Mouse (Mus musculus) stomach, embryonic 14.5 days (tissue): ENCODE results near the gene Phkg1. TPM values are rescaled to one million over a fixed set of nuclear protein-coding genes. Genes with fewer than 3 reads are reported as not detected.

Experiments used
- ATAC-seq: fragments of 200-750 bp; cut with Nextera tagmentation; 2 replicates; pipeline ENCODE4 v1.8.0; 2017; ENCODE audit warnings: low read depth, moderate TSS enrichment; ENCODE audit not compliant: insufficient number of reproducible peaks, insufficient read depth, low FRiP score
- H3K27ac ChIP-seq: fragments of 300-500 bp; sonication (generic); 2 replicates; pipeline ENCODE4 v1.5.1; 2014; ENCODE audit warnings: mild to moderate bottlenecking, low read length, moderate library complexity, mixed read lengths
- H3K27me3 ChIP-seq: fragments of 300-500 bp; sonication (generic); 2 replicates; pipeline ENCODE4 v1.6.1; 2014; ENCODE audit warnings: low read length, control low read depth, mixed read lengths; ENCODE audit not compliant: control insufficient read depth, insufficient read depth
- H3K36me3 ChIP-seq: fragments of 300-500 bp; sonication (generic); 2 replicates; pipeline ENCODE4 v1.6.1; 2014; ENCODE audit warnings: mild to moderate bottlenecking, control low read depth, low read length, moderate library complexity, mixed read lengths; ENCODE audit not compliant: control insufficient read depth, insufficient read depth
- H3K4me1 ChIP-seq: fragments of 300-500 bp; sonication (generic); 2 replicates; pipeline ENCODE4 v1.6.1; 2014; ENCODE audit warnings: low read length, control low read depth, mixed read lengths; ENCODE audit not compliant: control insufficient read depth, insufficient read depth
- H3K4me2 ChIP-seq: fragments of 300-500 bp; sonication (generic); replicated peaks from 2 replicates; pipeline ENCODE4 v1.6.1; 2014; ENCODE audit warnings: low read depth, low read length, control low read depth
- H3K4me3 ChIP-seq: fragments of 300-500 bp; sonication (generic); 2 replicates; pipeline ENCODE4 v1.5.1; 2014; ENCODE audit warnings: low read depth, low read length, control low read depth
- H3K9ac ChIP-seq: fragments of 300-500 bp; sonication (generic); replicated peaks from 2 replicates; pipeline ENCODE4 v1.6.1; 2014; ENCODE audit warnings: low read depth, mild to moderate bottlenecking, control low read depth, low read length, moderate library complexity, mixed read lengths
- H3K9me3 ChIP-seq: fragments of 300-500 bp; sonication (generic); 2 replicates; pipeline ENCODE4 v1.6.1; 2016; ENCODE audit warnings: low read depth, low read length, control low read depth; ENCODE audit not compliant: control insufficient read depth
- WGBS: fragments of 180-500 bp; shearing (Covaris S2); extraction: QIAGEN DNeasy Blood & Tissue Kit; methylation state at CpG from one replicate; pipeline ENCODE4 v1.1.7; 2014; 5-methylcytosine and 5-hydroxymethylcytosine counted together
- polyA plus RNA-seq: library from polyadenylated mRNA; unstranded; fragments of >200 nt; fragmentation: Nextera tagmentation; extraction: Ambion mirVana; gene quantifications from 2 replicates; pipeline ENCODE4 v1.2.1, GENCODE M21; 2014

The Phkg1 gene
- polyA plus RNA-seq, 1 experiment from 2014 or later, result not detected

GRCm38 (mm10) chr5:129865841-129866240 is 32.5 kb downstream of the Phkg1 start:
- H3K9ac ChIP-seq, result no peak overlapping the region
- no peaks in the 10 kb centered on the region for H3K36me3 ChIP-seq
- no peak overlapping the region for H3K4me3 ChIP-seq
- H3K27ac ChIP-seq, result no peak overlapping the region
- no peak for ATAC-seq
- no peaks in the 10 kb centered on the region for H3K27me3 ChIP-seq
- no peak overlapping the region for H3K4me2 ChIP-seq
- 78% methylated on average over 12 of the region's 12 CpGs for WGBS
- no peaks in the 10 kb centered on the region for H3K4me1 ChIP-seq
- no peaks in the 10 kb centered on the region for H3K9me3 ChIP-seq

GRCm38 (mm10) chr5:129864467-129864866 is 33.9 kb downstream of the Phkg1 start:
- ATAC-seq, result no peak
- 14% methylated on average over 18 of the region's 18 CpGs for WGBS
- Histone ChIP-seq H3K27me3 (no peaks in the 10 kb centered on the region), H3K4me1 (no peaks in the 10 kb centered on the region), H3K9ac (no peak overlapping the region), H3K4me3 (no peak overlapping the region), H3K9me3 (no peaks in the 10 kb centered on the region), H3K27ac (no peak overlapping the region), H3K36me3 (no peaks in the 10 kb centered on the region), H3K4me2 (no peak overlapping the region)

- no peak overlapping the region for H3K4me3 ChIP-seq
- ATAC-seq, result no peak
- no peak overlapping the region for H3K9ac ChIP-seq
- 95% methylated on average over 6 of the region's 6 CpGs for WGBS
- no peaks in the 10 kb centered on the region for H3K4me1 ChIP-seq
- H3K27me3 ChIP-seq, result no peaks in the 10 kb centered on the region
- H3K36me3 ChIP-seq, result peaks cover 11% of the 10 kb centered on the region
- H3K9me3 ChIP-seq, result no peaks in the 10 kb centered on the region
- H3K4me2 ChIP-seq, result no peak overlapping the region
- no peak overlapping the region for H3K27ac ChIP-seq
Observed at GRCm38 (mm10) chr5:129862325-129862724, 36.0 kb downstream of the Phkg1 start.

DNA sequence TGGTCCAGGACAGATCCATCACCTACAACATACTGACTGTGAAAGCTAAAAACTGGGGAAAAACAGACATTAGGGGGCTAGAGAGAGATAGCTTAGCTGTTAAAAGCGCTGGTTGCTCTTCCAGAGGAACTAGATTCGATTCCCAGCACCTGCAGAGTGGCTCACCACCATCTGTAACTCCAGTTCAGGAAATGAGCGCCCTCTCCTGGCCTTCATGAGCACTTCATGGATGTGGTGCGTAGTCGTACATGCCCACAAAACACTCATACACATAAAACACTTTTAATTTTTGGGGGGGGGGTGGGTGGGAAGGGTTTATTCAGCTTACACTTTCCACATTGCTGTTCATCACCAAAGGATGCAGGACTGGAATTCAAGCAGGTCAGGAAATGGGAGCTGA is 41.9 kb downstream of the Phkg1 start:
- Histone ChIP-seq H3K36me3 (peaks cover 15% of the 10 kb centered on the region), H3K4me3 (no peak overlapping the region), H3K4me2 (no peak overlapping the region), H3K4me1 (no peaks in the 10 kb centered on the region), H3K27me3 (no peaks in the 10 kb centered on the region), H3K27ac (no peak overlapping the region), H3K9ac (no peak overlapping the region), H3K9me3 (no peaks in the 10 kb centered on the region)
- ATAC-seq, result no peak
- WGBS, result 85% methylated on average over 5 of the region's 5 CpGs

GRCm38 (mm10) chr5:129855163-129855562 is 43.2 kb downstream of the Phkg1 start:
- Histone ChIP-seq H3K9ac (no peak overlapping the region), H3K36me3 (peaks cover 15% of the 10 kb centered on the region), H3K9me3 (no peaks in the 10 kb centered on the region), H3K4me3 (no peak overlapping the region), H3K27ac (no peak overlapping the region), H3K4me1 (no peaks in the 10 kb centered on the region), H3K4me2 (no peak overlapping the region), H3K27me3 (no peaks in the 10 kb centered on the region)
- ATAC-seq, result no peak
- WGBS, result 57% methylated on average over 5 of the region's 5 CpGs

GRCm38 (mm10) chr5:129847558-129847820 is 50.9 kb downstream of the Phkg1 start:
- H3K4me3 ChIP-seq, result peak overlapping the region; percentile 66
- no peak overlapping the region for H3K27ac ChIP-seq
- H3K27me3 ChIP-seq, result no peaks in the 10 kb centered on the region
- H3K4me1 ChIP-seq, result no peaks in the 10 kb centered on the region
- WGBS, result 50% methylated on average over 8 of the region's 8 CpGs
- no peaks in the 10 kb centered on the region for H3K9me3 ChIP-seq
- peak overlapping the region; percentile 42 for H3K4me2 ChIP-seq
- no peak for ATAC-seq
- H3K36me3 ChIP-seq, result peaks cover 18% of the 10 kb centered on the region
- peak overlapping the region; percentile 57 for H3K9ac ChIP-seq

GRCm38 (mm10) chr5:129846752-129847557 is 51.4 kb downstream of the Phkg1 start, which contains the start of gene Sumf2:
TSS of gene Sumf2 (plus strand) at chr5:129846986.
- Histone ChIP-seq H3K4me2 (peak within 1 kb of the TSS; percentile 42), H3K9me3 (no peaks in the 10 kb centered on the region), H3K27ac (peak within 1 kb of the TSS; percentile 59; the same call in 1 of the 2 replicates), H3K4me1 (no peaks in the 10 kb centered on the region), H3K4me3 (peak within 1 kb of the TSS; percentile 66), H3K9ac (peak within 1 kb of the TSS; percentile 57), H3K36me3 (peaks cover 18% of the 10 kb centered on the region), H3K27me3 (no peaks in the 10 kb centered on the region)
- ATAC-seq, result peak; percentile 99
- WGBS, result 9% methylated on average over 22 of the region's 22 CpGs

DNA sequence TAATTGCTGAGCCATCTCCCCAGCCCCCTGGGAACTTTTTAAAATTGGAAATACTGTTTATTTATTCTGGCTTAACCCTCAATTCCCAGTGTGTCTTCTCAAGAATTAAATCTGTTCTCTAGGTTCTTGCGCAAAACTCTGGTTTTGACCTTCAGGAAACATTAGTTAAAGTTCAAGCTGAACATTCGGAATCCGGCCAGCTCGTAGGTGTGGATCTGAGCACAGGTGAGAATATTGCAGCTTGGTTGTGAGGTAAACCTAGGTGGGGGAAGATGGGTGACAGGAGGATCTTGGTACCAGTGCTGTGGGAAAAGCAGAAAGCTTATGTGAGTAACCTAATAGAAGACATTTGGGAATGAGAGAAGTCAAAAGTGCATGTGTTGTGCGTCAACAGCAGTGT is 53.5 kb downstream of the Phkg1 start:
- no peak overlapping the region for H3K4me2 ChIP-seq
- ATAC-seq, result no peak
- no peak overlapping the region for H3K9ac ChIP-seq
- no peaks in the 10 kb centered on the region for H3K27me3 ChIP-seq
- no peaks in the 10 kb centered on the region for H3K4me1 ChIP-seq
- WGBS, result 91% methylated on average over 5 of the region's 5 CpGs
- no peaks in the 10 kb centered on the region for H3K9me3 ChIP-seq
- H3K36me3 ChIP-seq, result peaks cover 18% of the 10 kb centered on the region
- no peak overlapping the region for H3K4me3 ChIP-seq
- H3K27ac ChIP-seq, result no peak overlapping the region
